Mouse (Mus musculus) fat pad, adult 2 months (tissue): ENCODE data around the gene Zfp316.

Source experiments
- DNase-seq: peaks from one replicate; pipeline ENCODE4 v3.0.0-alpha.2; 2011; ENCODE audit warnings: low read depth, low spot score; ENCODE audit errors: extremely low read depth

Gene Zfp316

DNA sequence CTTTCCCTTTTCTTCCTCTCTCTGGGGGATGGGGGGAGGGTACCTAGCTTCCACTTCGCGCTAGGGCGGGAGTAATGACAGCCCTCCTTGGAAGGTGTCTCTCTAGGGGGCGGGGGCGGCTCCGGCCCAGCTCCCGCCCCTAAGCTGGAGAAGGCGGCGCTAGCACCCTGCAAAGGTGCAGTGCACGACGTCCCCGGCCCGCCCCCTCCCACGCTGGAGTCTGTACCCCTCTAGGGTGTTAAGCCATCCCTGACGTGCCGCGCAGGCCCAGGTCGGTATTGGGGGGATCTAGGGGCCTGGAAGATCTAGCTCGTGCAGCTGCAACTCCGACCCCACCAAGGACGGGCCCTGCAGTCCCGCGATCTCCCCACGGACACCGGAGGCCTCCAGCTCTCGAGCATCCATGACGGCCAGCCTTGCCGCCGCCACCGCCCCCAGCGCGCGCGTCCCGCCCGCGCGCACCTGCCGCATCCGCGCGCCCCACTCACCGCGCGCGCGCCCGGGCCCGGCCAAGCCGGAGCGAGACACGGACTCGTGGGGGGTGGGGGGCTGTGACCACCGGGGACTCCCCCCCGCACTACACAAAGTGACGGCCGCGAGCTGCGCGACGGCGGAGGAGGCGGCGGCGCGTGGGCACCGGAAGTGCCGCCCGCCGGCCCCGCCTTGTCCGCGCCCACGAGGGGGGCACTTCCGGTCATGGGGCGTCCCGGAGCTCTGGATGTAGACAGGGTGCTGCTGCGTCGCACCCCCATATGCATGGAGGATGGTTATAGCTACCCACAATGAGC is at the start of gene Zfp316:
Gene Zfp316, minus strand, starts transcription at position 660 of the 788 bp plus-strand sequence.
- DNase-seq = no peak

GRCm38 (mm10) chr5:143317288-143317610 is 47.4 kb upstream of the Zfp316 start:
- no peak for DNase-seq

- no peak for DNase-seq
Measured at GRCm38 (mm10) chr5:143316605-143317287, 46.9 kb upstream of the Zfp316 start.

- DNase-seq = no peak
Measured at GRCm38 (mm10) chr5:143315514-143315888, 45.7 kb upstream of the Zfp316 start.

DNA sequence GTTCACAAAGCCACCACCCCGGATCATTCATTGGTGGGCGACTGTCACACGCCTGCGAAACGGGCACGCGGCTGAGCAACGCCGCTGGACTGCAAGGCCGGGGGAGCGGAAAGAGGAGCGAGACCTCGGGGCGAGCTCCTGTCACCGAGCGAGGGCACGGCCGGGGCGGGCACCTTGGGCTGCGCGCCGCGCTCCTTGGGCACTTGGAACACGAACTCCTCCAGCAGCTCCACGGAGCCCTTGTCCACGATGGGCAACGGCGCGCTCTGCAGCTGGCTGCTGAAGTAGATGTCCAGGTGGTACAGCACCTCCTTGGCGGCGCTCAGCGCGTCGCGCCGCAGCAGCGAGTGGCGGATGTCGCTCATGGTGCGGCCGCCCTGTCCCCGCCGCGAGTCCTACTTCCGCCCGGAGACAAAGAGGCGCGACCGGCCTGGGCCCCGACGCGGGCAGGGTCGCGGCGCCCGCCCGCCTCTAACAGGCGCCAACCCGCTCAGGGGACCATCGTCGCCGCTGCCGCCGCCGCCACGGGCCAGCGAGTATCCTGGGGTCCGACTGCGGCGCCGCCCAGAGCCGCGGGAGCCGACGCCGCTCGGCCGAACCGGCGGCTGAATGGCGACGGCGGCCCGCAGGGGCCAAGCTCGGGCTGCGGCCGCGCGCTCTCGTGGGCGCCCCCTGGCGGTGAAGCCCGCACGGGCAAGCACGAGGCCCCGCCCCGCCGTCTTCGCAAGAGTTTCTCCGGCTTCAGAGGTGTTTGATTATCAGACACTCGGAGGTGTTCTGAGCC is 45.1 kb upstream of the Zfp316 start, which contains the start of gene E130309D02Rik:
Gene E130309D02Rik, minus strand, starts transcription at position 631 of the 784 bp plus-strand sequence.
- DNase-seq = no peak

DNA sequence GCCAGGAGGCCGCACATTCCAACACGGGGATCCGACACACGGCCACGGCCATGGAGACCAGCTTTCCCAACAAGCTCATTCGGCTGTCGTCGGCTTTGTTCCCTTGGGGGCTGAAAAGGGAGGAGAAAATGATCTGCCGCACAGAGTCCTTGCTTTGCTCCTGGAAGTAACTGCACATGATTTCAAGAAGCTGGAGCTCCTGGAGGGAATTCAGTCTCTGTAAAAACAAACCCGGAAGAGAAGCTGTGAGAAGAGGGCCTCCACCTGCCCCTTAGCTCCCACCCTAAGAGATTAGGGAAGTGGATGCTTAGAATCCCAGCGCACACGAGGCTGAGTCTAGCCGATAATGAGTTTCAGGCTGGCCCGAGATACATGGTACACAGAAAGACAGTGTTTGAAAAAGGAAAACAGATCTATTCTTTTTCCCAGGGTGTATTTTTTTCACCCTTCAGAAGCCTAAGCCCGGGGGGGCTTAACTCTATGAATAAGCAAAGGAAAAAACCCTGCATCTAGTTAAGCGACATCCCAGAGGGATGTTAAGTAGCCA is 44.4 kb upstream of the Zfp316 start:
- no peak for DNase-seq

GRCm38 (mm10) chr5:143311886-143312285 is 42.1 kb upstream of the Zfp316 start:
- no peak for DNase-seq

DNA sequence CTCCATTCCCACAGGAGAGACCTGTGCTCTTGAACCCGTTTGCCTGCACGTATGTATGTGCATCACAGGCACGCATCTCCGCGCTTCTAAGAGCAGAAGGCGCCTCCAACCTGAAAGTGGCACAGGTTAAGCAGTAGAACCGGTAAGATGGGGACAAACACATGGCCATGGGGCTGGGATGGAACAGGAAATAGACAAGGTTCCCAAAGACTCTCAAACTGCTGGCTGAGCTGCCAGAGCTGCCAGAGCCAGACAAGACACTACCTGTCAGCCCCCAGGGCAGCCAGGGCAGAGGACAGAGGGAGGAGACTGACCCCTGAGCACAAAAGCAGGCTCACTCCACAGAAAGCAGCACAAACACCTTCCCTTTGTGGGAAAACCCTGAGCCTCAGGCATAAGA is 40.1 kb upstream of the Zfp316 start:
- DNase-seq = peak; percentile 78

DNA sequence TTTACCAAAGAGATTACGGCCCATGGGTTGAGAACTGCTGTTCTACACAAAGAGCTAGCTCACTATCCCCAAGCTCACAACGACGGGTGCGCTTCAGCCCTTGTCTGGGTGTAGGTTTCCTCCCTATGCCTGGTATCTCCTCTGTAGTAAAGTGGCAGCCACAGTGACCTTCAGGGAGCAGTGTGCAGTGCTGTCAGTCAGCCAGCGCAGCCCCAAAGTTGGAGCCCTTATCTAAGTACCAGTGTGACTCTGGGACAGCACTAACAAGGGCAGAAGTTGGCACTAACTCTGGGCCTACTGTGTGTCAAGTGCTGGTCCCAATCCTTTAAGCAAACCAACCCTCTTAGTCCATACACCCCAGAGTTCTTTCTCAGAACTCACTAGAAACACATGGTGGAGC is 39.0 kb upstream of the Zfp316 start:
- no peak for DNase-seq

- no peak for DNase-seq
Measured at GRCm38 (mm10) chr5:143304251-143304650, 34.4 kb upstream of the Zfp316 start.

DNA sequence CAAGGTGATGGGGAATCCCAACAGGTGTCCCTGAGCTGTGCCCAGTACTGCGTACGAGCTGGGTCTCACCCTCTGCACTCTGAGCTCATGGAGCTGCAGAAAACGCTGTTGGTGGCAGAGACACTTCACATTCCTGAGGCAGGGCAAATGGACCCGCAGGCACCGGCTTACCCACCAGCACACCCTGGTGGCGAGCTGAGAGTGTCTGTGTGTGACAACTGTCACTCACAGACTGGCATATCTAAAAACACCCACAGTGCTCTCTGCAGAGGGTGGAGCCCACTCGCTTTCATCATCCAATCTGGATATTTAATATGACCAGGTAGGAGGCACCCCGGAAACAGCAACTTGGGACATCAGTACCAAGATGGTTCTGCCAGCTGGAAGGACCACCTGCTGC is 31.5 kb upstream of the Zfp316 start:
- no peak for DNase-seq

- no peak for DNase-seq
Measured at GRCm38 (mm10) chr5:143299686-143300085, 29.9 kb upstream of the Zfp316 start.

- DNase-seq = no peak
Measured at GRCm38 (mm10) chr5:143298391-143298790, 28.6 kb upstream of the Zfp316 start.

- no peak for DNase-seq
Measured at GRCm38 (mm10) chr5:143297986-143298385, 28.2 kb upstream of the Zfp316 start.

DNA sequence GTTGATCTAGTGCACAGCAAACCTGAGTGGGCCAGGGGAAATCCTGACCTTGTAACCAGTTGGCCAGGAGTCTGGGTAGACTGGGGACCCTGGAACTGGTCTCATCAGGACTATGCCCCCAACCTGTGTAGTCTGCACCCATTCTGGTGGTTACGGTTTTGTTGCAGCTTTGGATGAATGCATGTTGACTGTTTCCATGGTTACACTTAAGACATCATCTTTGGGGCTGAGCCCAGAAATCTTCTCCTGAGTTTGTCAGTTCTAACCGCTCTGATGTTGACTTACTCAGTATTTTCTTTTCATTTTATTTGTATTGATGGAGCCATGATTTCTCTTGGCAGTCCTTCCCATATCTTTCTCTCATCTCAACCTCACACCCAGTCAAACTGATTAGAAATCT is 25.5 kb upstream of the Zfp316 start:
- no peak for DNase-seq

DNA sequence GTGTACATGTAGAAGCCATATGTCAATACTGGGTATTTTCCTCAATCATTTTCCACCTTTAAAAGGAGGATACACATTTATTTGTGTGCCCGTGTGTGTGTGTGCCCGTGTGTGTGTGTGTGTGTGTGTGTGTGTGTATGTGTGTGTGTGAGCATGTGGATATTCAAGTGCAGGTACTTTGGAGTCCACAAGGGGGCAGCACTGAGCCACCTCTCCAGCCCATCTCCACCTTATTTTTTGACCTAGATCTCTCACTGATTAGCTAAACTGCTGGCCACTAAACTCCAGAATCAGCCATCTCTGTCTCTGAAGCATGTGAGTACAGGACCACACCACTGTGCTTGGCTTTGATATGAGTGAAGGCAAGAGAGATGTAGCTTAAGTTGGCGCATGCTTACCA is 25.0 kb upstream of the Zfp316 start:
- no peak for DNase-seq

DNA sequence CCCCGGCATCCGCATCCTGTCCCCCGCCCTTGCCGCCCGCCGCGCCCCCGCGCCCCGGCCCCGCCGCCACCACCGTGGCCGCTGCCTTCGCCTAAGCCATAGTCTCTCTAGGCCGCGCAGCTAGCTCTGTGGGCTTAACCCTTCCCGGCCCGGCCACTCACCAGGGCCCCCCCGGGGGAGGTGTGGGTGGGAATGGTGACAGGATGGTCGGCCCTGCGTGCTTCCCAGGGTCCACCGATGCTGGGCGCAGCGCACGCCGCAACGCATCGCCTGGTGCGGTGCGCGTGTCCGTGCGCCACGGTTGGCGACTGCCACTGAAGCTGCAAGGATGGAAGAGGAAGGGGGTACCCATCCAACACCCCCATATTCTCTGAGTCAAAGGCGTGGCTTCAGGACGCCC is 23.6 kb upstream of the Zfp316 start, which contains the start of gene Zfp853:
Gene Zfp853, minus strand, starts transcription at position 220 of the 400 bp plus-strand sequence.
- DNase-seq = no peak

- DNase-seq = no peak
Measured at GRCm38 (mm10) chr5:143292879-143293278, 23.1 kb upstream of the Zfp316 start.

DNA sequence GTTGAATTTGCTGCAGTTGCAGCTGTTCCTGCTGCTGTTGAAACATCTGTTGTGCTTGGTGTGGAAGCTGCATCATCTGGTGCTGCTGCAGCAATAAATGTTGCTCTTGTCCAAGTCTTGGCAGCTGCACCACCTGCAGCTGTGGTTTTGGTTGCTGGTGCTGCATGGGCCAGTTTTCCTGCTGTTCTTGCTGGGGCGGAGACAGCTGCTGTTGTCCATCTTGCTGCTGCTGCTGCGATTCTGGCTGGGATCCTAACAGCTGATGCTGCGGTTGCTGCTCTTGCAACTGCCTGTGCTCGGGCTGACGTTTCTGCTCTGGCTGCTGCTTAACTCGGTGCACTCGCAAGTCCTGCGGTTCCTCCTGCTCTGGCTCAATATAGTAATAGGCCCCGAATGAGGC is 19.5 kb upstream of the Zfp316 start:
- no peak for DNase-seq

GRCm38 (mm10) chr5:143288378-143288911 is 18.6 kb upstream of the Zfp316 start:
- DNase-seq = no peak

- no peak for DNase-seq
Measured at GRCm38 (mm10) chr5:143287774-143288328, 18.0 kb upstream of the Zfp316 start.
